Mouse (Mus musculus): ENCODE measurements around the gene Aldh1a7.

GRCm38 (mm10) chr19:20728278-20728677, 916 bp upstream of the Aldh1a7 start:
- TF ChIP-seq POLR2A (IDR thresholded peaks at IDR 0.05; ENCODE audit: borderline replicate concordance, extremely low read depth, insufficient read depth, insufficient read length, poor library complexity, severe bottlenecking) (no peak), CTCF (IDR thresholded peaks at IDR 0.05; ENCODE audit: borderline replicate concordance, extremely low read depth, insufficient read depth, insufficient read length) (no peak)
